Mouse (Mus musculus) forebrain, postnatal 0 days (tissue): Measurements from ENCODE around the gene Catsper2. TPM values are rescaled to one million over a fixed set of nuclear protein-coding genes. Genes with fewer than 3 reads are reported as not detected.

ENCODE experiments used
- ATAC-seq: fragments of 200-750 bp; cut with Nextera tagmentation; 2 replicates; pipeline ENCODE4 v1.8.0; 2017; ENCODE audit warnings: mild to moderate bottlenecking, moderate library complexity
- DNase-seq: peaks from one replicate; pipeline ENCODE4 v3.0.0-alpha.2; 2015
- H3K27ac ChIP-seq: fragments of 300-500 bp; sonication (generic); 2 replicates; pipeline ENCODE4 v1.5.1; 2014; ENCODE audit warnings: low read depth, mild to moderate bottlenecking, antibody characterized with exemption, low read length, moderate library complexity, mixed read lengths
- H3K27me3 ChIP-seq: fragments of 300-500 bp; sonication (generic); 2 replicates; pipeline ENCODE4 v1.6.1; 2014; ENCODE audit warnings: mild to moderate bottlenecking, low read length, mixed read lengths; ENCODE audit not compliant: insufficient read depth
- H3K36me3 ChIP-seq: fragments of 300-500 bp; sonication (generic); 2 replicates; pipeline ENCODE4 v1.6.1; 2014; ENCODE audit warnings: mild to moderate bottlenecking, moderate library complexity; ENCODE audit not compliant: insufficient read depth
- H3K4me1 ChIP-seq: fragments of 300-500 bp; sonication (generic); 2 replicates; pipeline ENCODE4 v1.6.1; 2014; ENCODE audit warnings: antibody characterized with exemption; ENCODE audit not compliant: insufficient read depth
- H3K4me2 ChIP-seq: fragments of 300-500 bp; sonication (generic); 2 replicates; pipeline ENCODE4 v1.6.1; 2014; ENCODE audit warnings: low read depth, mild to moderate bottlenecking, moderate library complexity
- H3K4me3 ChIP-seq: fragments of 300-500 bp; sonication (generic); 2 replicates; pipeline ENCODE4 v1.5.1; 2014; ENCODE audit warnings: low read depth, low read length, mixed read lengths
- H3K9ac ChIP-seq: fragments of 300-500 bp; sonication (generic); 2 replicates; pipeline ENCODE4 v1.6.1; 2014; ENCODE audit warnings: mild to moderate bottlenecking
- H3K9me3 ChIP-seq: fragments of 300-500 bp; sonication (generic); 2 replicates; pipeline ENCODE4 v1.6.1; 2016; ENCODE audit warnings: low read length
- CTCF ChIP-seq: sonication (generic); IDR thresholded peaks from 2 replicates; pipeline ENCODE4 v1.5.1; 2016; ENCODE audit warnings: antibody characterized with exemption, control low read depth, low read depth
- WGBS: fragments of 180-500 bp; shearing (Covaris S2); extraction: QIAGEN DNeasy Blood & Tissue Kit; methylation state at CpG from one replicate; pipeline ENCODE4 v1.1.7; 2014; 5-methylcytosine and 5-hydroxymethylcytosine counted together
- polyA plus RNA-seq: library from polyadenylated mRNA; unstranded; fragments of >200 nt; fragmentation: Nextera tagmentation; extraction: Ambion mirVana; gene quantifications from 2 replicates; pipeline ENCODE4 v1.2.1, GENCODE M21; 2015
- total RNA-seq: library from RNA; depleted of rRNA; stranded (reverse); fragments of >200 nt; gene quantifications from 2 replicates; pipeline ENCODE4 v1.2.3, GENCODE M21; 2014

The Catsper2 gene
- total and polyA plus RNA-seq, 2 experiments from 2014 or later: 3.3 to 4.9 TPM

DNA sequence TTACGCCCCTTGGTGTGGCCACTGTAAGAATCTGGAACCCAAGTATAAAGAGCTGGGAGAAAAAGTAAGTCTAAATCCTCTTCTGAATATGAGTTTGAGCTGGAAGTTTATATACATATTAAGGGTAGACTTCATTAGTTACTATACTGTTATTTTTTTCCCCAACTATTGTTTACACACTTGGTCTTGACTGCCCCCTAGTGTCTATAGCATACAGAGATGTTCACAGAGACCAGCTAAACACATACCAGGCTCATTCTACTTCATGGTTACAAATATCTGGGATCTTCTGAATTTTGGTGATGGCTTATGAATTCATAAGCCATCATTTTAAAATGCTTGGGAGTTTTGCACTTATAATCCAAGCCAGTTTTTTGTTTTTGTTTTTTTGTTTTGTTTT lies 21.3 kb upstream of the Catsper2 start:
- DNase-seq (no peak), ATAC-seq (no peak)
- H3K4me2 ChIP-seq: no peak overlapping the region
- H3K27ac ChIP-seq: no peak overlapping the region
- H3K4me1 ChIP-seq: no peaks in the 10 kb centered on the region
- H3K27me3 ChIP-seq: no peaks in the 10 kb centered on the region
- H3K9ac ChIP-seq: no peak overlapping the region
- H3K4me3 ChIP-seq: no peak overlapping the region
- peaks cover 89% of the 10 kb centered on the region for H3K36me3 ChIP-seq
- 98% methylated on average over 1 of the region's 1 CpGs for WGBS
- H3K9me3 ChIP-seq: no peaks in the 10 kb centered on the region
- peak; percentile 61 for TF ChIP-seq CTCF

DNA sequence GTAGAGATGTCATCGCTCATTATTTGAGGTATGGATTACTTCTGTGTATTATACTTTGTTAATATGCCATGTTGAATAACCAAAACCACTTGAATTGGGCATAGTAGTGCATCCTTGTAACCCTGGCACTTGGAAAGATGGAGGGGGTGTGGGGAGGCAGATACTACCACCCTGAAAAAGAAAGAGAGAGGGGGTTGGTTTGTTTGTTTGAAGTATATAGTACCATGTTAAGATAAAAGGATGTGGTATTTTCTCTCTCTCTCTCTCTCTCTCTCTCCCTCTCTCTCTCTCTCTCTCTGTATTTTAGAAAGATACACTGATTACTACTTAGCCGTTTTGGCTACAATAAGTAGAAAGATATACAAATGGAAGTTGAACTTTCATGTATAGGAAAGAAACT lies 12.3 kb upstream of the Catsper2 start:
- no peak overlapping the region for H3K4me3 ChIP-seq

DNA sequence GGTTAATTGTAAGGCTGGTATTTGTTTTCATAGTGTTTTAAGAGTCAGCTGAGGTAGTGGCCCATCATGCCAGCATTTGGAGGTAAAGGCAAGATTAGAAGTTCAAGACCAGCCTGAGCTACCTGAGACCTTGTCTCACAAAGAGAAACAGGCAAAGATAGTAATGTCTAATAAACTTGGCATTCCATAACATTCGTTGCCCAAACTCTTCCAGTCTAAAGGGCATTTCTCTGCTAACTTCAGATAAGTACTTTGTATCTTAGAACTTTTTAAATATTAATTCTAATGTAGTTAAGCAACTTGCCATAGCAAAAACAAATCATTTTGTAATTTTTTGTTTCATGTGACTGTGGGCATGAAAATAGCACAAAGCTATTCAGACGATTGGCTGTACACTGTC lies 9.6 kb upstream of the Catsper2 start:
- H3K9me3 ChIP-seq: no peaks in the 10 kb centered on the region
- TF ChIP-seq CTCF: no peak
- H3K4me3 ChIP-seq: no peak overlapping the region
- no peaks in the 10 kb centered on the region for H3K27me3 ChIP-seq
- no peak overlapping the region for H3K27ac ChIP-seq
- DNase-seq: no peak
- WGBS: 92% methylated on average over 2 of the region's 2 CpGs
- H3K4me2 ChIP-seq: no peak overlapping the region
- no peak overlapping the region for H3K9ac ChIP-seq
- peaks cover 37% of the 10 kb centered on the region for H3K36me3 ChIP-seq
- ATAC-seq: no peak
- no peaks in the 10 kb centered on the region for H3K4me1 ChIP-seq

More for the DNA sequence above, 12.3 kb upstream of the Catsper2 start:
- H3K4me1 ChIP-seq: no peaks in the 10 kb centered on the region
- no peaks in the 10 kb centered on the region for H3K9me3 ChIP-seq
- TF ChIP-seq CTCF: no peak
- H3K36me3 ChIP-seq: peaks cover 51% of the 10 kb centered on the region
- H3K9ac ChIP-seq: no peak overlapping the region
- DNase-seq (no peak), ATAC-seq (no peak)
- H3K27ac ChIP-seq: no peak overlapping the region
- WGBS: 95% methylated on average over 2 of the region's 2 CpGs
- no peak overlapping the region for H3K4me2 ChIP-seq
- H3K27me3 ChIP-seq: no peaks in the 10 kb centered on the region

DNA sequence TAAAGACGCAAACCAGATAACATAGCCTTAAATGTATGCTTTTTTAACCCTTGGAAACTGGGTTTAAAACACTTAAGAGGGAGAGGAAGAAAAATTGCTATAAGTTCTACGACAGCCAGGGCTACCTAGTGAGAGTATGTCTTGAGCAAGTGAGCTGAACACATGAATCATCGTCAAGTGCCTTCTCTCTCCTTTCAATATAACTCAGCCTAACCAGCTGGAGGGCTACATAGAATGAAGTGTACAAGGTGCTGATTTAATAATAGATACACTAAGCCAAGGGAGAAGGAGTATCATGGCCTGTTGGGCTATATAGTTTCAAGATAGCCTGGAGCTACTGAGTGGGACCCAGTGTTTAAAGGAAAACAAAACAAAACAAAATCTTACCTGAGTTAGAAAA lies 4.9 kb upstream of the Catsper2 start:
- H3K4me2 ChIP-seq: no peak overlapping the region
- no peaks in the 10 kb centered on the region for H3K27me3 ChIP-seq
- no peak overlapping the region for H3K27ac ChIP-seq
- DNase-seq: no peak
- peaks cover 16% of the 10 kb centered on the region for H3K36me3 ChIP-seq
- H3K9me3 ChIP-seq: no peaks in the 10 kb centered on the region
- no peak for TF ChIP-seq CTCF
- ATAC-seq: no peak
- H3K4me1 ChIP-seq: peaks cover 16% of the 10 kb centered on the region
- no peak overlapping the region for H3K4me3 ChIP-seq
- no peak overlapping the region for H3K9ac ChIP-seq
- 89% methylated on average over 3 of the region's 3 CpGs for WGBS

DNA sequence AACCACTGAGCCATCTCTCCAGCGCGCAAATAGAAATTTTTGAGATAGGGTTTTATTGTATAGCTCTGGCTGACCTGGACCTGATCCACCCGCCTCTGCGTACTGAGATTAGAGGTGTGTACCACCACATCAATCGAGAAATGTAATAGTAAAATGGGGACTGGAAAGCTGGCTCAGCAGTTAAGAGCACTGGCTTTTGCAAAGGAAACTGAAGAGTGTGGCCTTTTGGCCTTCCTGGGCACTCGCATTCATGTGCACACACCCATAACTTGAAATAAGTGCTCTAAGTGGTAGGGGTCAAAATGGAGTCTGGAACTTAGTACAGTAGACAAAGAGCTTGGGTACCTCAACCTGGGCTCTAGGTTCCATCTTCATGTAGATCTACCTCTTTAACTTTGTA lies 2.8 kb upstream of the Catsper2 start:
- DNase-seq (no peak), ATAC-seq (no peak)
- Histone ChIP-seq H3K9me3 (no peaks in the 10 kb centered on the region), H3K9ac (no peak overlapping the region), H3K4me2 (no peak overlapping the region), H3K27ac (no peak overlapping the region), H3K4me3 (no peak overlapping the region), H3K27me3 (no peaks in the 10 kb centered on the region), H3K4me1 (peaks cover 16% of the 10 kb centered on the region), H3K36me3 (peaks cover 6% of the 10 kb centered on the region; the same call in 1 of the 2 replicates)
- no peak for TF ChIP-seq CTCF
- 94% methylated on average over 6 of the region's 6 CpGs for WGBS

DNA sequence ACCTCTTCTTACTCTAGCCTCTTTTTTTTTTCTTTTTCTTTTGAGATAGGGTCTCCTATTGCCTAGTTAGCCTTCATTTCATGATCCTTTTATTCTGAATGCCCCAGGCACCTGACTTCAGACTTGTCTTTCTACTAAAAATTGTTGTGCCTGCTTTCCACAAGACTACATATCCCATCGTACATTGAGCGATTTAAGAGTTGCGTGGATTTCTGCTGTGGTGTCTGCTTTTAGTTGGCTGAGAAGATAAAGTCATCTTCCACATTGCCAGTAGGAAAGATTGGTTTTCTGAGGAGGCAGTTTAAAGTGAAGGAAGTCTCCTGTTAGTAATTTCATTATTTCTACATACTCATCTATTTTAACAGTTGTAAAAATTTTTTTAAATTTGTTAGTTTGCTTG lies 2.0 kb upstream of the Catsper2 start:
- H3K4me1 ChIP-seq: peaks cover 16% of the 10 kb centered on the region
- no peaks in the 10 kb centered on the region for H3K27me3 ChIP-seq
- DNase-seq (no peak), ATAC-seq (no peak)
- H3K36me3 ChIP-seq: peaks cover 6% of the 10 kb centered on the region; the same call in 1 of the 2 replicates
- no peak for TF ChIP-seq CTCF
- no peak overlapping the region for H3K4me3 ChIP-seq
- no peak overlapping the region for H3K27ac ChIP-seq
- H3K4me2 ChIP-seq: peak overlapping the region; percentile 69
- H3K9ac ChIP-seq: 0 out of 2 replicates have a peak overlapping the region, but pooled peaks have one; percentile 97
- WGBS: 80% methylated on average over 3 of the region's 3 CpGs
- H3K9me3 ChIP-seq: no peaks in the 10 kb centered on the region

DNA sequence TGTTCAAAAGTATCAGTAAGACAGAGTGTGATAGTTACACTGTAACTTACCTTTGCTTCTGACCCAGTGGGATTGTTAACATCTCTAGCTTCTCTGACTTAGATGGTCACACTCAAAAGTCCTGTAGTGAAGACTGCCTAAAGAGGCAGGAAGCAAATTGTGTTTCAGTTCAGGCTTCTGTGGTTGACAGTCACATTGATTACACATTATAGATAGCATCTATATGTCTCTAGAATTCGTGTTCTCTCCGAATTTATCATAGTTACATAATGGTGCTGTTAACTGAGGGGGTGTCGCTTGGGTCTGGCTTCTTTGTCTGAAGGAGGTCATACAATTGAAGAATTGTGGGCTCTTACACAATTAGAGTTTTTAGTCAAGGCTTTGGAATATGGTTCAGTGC lies 1.5 kb upstream of the Catsper2 start:
- DNase-seq: no peak
- no peak for ATAC-seq
- no peak overlapping the region for H3K27ac ChIP-seq
- H3K9ac ChIP-seq: peak overlapping the region; percentile 97; the same call in 1 of the 2 replicates
- WGBS: 40% methylated on average over 3 of the region's 3 CpGs
- peak overlapping the region; percentile 69 for H3K4me2 ChIP-seq
- H3K36me3 ChIP-seq: peaks cover 6% of the 10 kb centered on the region; the same call in 1 of the 2 replicates
- no peaks in the 10 kb centered on the region for H3K27me3 ChIP-seq
- TF ChIP-seq CTCF: no peak
- peak overlapping the region; percentile 99 for H3K4me3 ChIP-seq
- H3K9me3 ChIP-seq: no peaks in the 10 kb centered on the region
- H3K4me1 ChIP-seq: peaks cover 16% of the 10 kb centered on the region
